Mouse (Mus musculus) mouse embryonic stem cell (cell line): ENCODE measurements around the gene Urb1.

ENCODE experiments used
- in situ Hi-C, 2 experiments: fragments of 300-500 bp; cut with MboI; formaldehyde crosslinking; loops; 1 replicate in 1 of 2; 3 replicates in 1 of 2; pipeline ENCODE4 v1.14.3; 2019 to 2020; ENCODE audit warnings: low sequenced_read_pairs in 2 of 2, low pct_unique_long_range_greater_than_20kb in 1 of 2, mixed read lengths in 1 of 2; ENCODE audit not compliant: unreplicated experiment in 1 of 2

Urb1 gene

GRCm38 (mm10) chr16:90727233-90728115, 82.7 kb downstream of the Urb1 start, which contains the start of gene Mis18a:
Mis18a (minus strand) TSS chr16:90727404.
- in situ Hi-C loops, result no loop called here

- in situ Hi-C loops, result no loop called here
Observed at GRCm38 (mm10) chr16:90726600-90727227, 83.5 kb downstream of the Urb1 start.

- in situ Hi-C loops, result no loop called here
Observed at GRCm38 (mm10) chr16:90724051-90724450, 86.2 kb downstream of the Urb1 start.

- in situ Hi-C loops, result no loop called here
Observed at GRCm38 (mm10) chr16:90710313-90710712, 99.9 kb downstream of the Urb1 start.

- in situ Hi-C loops, result no loop called here
Observed at GRCm38 (mm10) chr16:90709711-90710289, 100.4 kb downstream of the Urb1 start.

GRCm38 (mm10) chr16:90706279-90706678, 103.9 kb downstream of the Urb1 start:
- in situ Hi-C loops, result no loop called here

GRCm38 (mm10) chr16:90704161-90704825, 105.9 kb downstream of the Urb1 start:
- in situ Hi-C loops, result no loop called here

- in situ Hi-C loops, result no loop called here
Observed at GRCm38 (mm10) chr16:90703646-90704045, 106.6 kb downstream of the Urb1 start.

GRCm38 (mm10) chr16:90701541-90701940, 108.7 kb downstream of the Urb1 start:
- in situ Hi-C loops, result no loop called here
